In genomic region chr2:32317791-32318417, GRCm38 (mm10) we compare ENCODE assay signal across 8 mouse cellular contexts. TPM values are rescaled to one million over a fixed set of nuclear protein-coding genes. Genes with fewer than 3 reads are reported as not detected.
DNase-seq lines count a peak whose midpoint lies in the region; ATAC-seq and TF ChIP-seq lines count a peak whose summit lies in the region.

No protein-coding gene starts in this region.

- peak overlapping the region; percentile 68 for H3K4me3 ChIP-seq in E14TG2a.4 (replicated peaks; ENCODE audit: low read length)
- H3K4me3 ChIP-seq in intestine, embryonic 15.5 days (replicated peaks) = peak overlapping the region; percentile 44
- peak overlapping the region; percentile 58 for H3K4me3 ChIP-seq in lung, adult 2 months (replicated peaks; ENCODE audit: extremely low read depth, low read depth, low read length)

- 9% methylated on average over 19 of the region's 19 CpGs for WGBS in intestine, embryonic 15.5 days
- WGBS in lung, adult 2 months = 11% methylated on average over 19 of the region's 19 CpGs

- no peaks in the 10 kb centered on the region for H3K9me3 ChIP-seq in E14TG2a.4 (ENCODE audit: low read length)
- no peaks in the 10 kb centered on the region for H3K9me3 ChIP-seq in intestine, embryonic 15.5 days

- ATAC-seq in granulocyte monocyte progenitor cell, adult 5-6 weeks (replicated peaks; ENCODE audit: poor library complexity, severe bottlenecking) = peak; percentile 88
- ATAC-seq in intestine, embryonic 15.5 days = peak; percentile 74
- ATAC-seq in megakaryocyte-erythroid progenitor cell, adult 5-6 weeks (replicated peaks; ENCODE audit: low FRiP score, low TSS enrichment, poor library complexity, severe bottlenecking) = no peak

- H3K36me3 ChIP-seq in E14TG2a.4 (ENCODE audit: insufficient read depth, low read length) = no peaks in the 10 kb centered on the region
- 0 out of 2 replicates have a peak, but pooled peaks cover 3% of the 10 kb centered on the region for H3K36me3 ChIP-seq in intestine, embryonic 15.5 days

- peaks cover 57% of the 10 kb centered on the region for H3K27me3 ChIP-seq in E14TG2a.4 (ENCODE audit: insufficient read depth, low read length)
- H3K27me3 ChIP-seq in intestine, embryonic 15.5 days (replicated peaks) = no peaks in the 10 kb centered on the region

- DNase-seq in embryo, embryonic 10 days (ENCODE audit: low spot score) = peak; percentile 91
- no peak for DNase-seq in lung, adult 2 months
- DNase-seq in ovary, postnatal 10 days (ENCODE audit: low spot score) = peak; percentile 58
- DNase-seq in layer of hippocampus, postnatal 25 days (ENCODE audit: extremely low spot score in 1 of 2, low spot score in 1 of 2) = no peak

- TF ChIP-seq CTCF in E14TG2a.4 (conservative IDR thresholded peaks at IDR 0.05; ENCODE audit: low read length) = no peak
- TF ChIP-seq CTCF in lung, adult 2 months (IDR thresholded peaks at IDR 0.05; ENCODE audit: insufficient read depth, low read length) = no peak

- peak overlapping the region; percentile 91 for H3K27ac ChIP-seq in intestine, embryonic 15.5 days

- peak; percentile 79; the same call in 1 of the 2 replicates for TF ChIP-seq POLR2A in lung, adult 2 months (IDR thresholded peaks at IDR 0.05; ENCODE audit: borderline replicate concordance, extremely low read depth, low read depth, low read length)

- H3K4me2 ChIP-seq in intestine, embryonic 15.5 days (replicated peaks) = peak overlapping the region; percentile 60

- peaks cover 50% of the 10 kb centered on the region for H3K4me1 ChIP-seq in E14TG2a.4 (replicated peaks; ENCODE audit: low read depth, low read length)
- H3K4me1 ChIP-seq in intestine, embryonic 15.5 days (replicated peaks) = peaks cover 57% of the 10 kb centered on the region
- H3K4me1 ChIP-seq in lung, adult 2 months (ENCODE audit: control insufficient read depth, insufficient read depth, low read length) = peaks cover 5% of the 10 kb centered on the region; the same call in 1 of the 2 replicates

- H3K9ac ChIP-seq in intestine, embryonic 15.5 days = peak overlapping the region; percentile 58

RNA-seq across cellular contexts. Expression of gene Swi5, which starts 30.0 kb away (rescaled TPM):
- total RNA-seq in granulocyte monocyte progenitor cell, adult 5-6 weeks (2014; fragmentation: Nextera tagmentation) = 283 and 409 TPM in 2 replicates
- 384 and 442 TPM in 2 replicates for total RNA-seq in granulocyte monocyte progenitor cell, adult 5-6 weeks (2017)
- 387 and 409 TPM in 2 replicates for polyA plus RNA-seq in intestine, embryonic 15.5 days (2015; fragmentation: Nextera tagmentation; extraction: Ambion mirVana)
- 110 and 135 TPM in 2 replicates for polyA plus RNA-seq in lung, adult 2 months (2012; rRNA removed)
- 309 and 320 TPM in 2 replicates for total RNA-seq in megakaryocyte-erythroid progenitor cell, adult 5-6 weeks (2014; fragmentation: Nextera tagmentation)
- 438 and 550 TPM in 2 replicates for total RNA-seq in megakaryocyte-erythroid progenitor cell, adult 5-6 weeks (2017)
- total RNA-seq in layer of hippocampus, postnatal 25 days (2021) = 100 to 1,000 TPM; 206 to 208 TPM

RNA-seq across cellular contexts. Expression of gene Golga2, which starts 30.7 kb away (rescaled TPM):
- 32.2 and 38.0 TPM in 2 replicates for total RNA-seq in granulocyte monocyte progenitor cell, adult 5-6 weeks (2014; fragmentation: Nextera tagmentation)
- total RNA-seq in granulocyte monocyte progenitor cell, adult 5-6 weeks (2017) = 49.7 and 50.9 TPM in 2 replicates
- polyA plus RNA-seq in intestine, embryonic 15.5 days (2015; fragmentation: Nextera tagmentation; extraction: Ambion mirVana) = 19.7 and 20.5 TPM in 2 replicates
- polyA plus RNA-seq in lung, adult 2 months (2012; rRNA removed) = 34.8 and 45.0 TPM in 2 replicates
- total RNA-seq in megakaryocyte-erythroid progenitor cell, adult 5-6 weeks (2014; fragmentation: Nextera tagmentation) = 34.8 and 39.0 TPM in 2 replicates
- total RNA-seq in megakaryocyte-erythroid progenitor cell, adult 5-6 weeks (2017) = 41.6 and 44.5 TPM in 2 replicates
- total RNA-seq in layer of hippocampus, postnatal 25 days (2021) = 10 to 100 TPM; 81.4 to 89.9 TPM

RNA-seq across cellular contexts. Expression of gene Ciz1, which starts 34.2 kb away (rescaled TPM):
- 80.5 and 92.0 TPM in 2 replicates for total RNA-seq in granulocyte monocyte progenitor cell, adult 5-6 weeks (2014; fragmentation: Nextera tagmentation)
- total RNA-seq in granulocyte monocyte progenitor cell, adult 5-6 weeks (2017) = 50.8 and 52.0 TPM in 2 replicates
- polyA plus RNA-seq in intestine, embryonic 15.5 days (2015; fragmentation: Nextera tagmentation; extraction: Ambion mirVana) = 38.9 and 39.8 TPM in 2 replicates
- 237 and 245 TPM in 2 replicates for polyA plus RNA-seq in lung, adult 2 months (2012; rRNA removed)
- total RNA-seq in megakaryocyte-erythroid progenitor cell, adult 5-6 weeks (2014; fragmentation: Nextera tagmentation) = 140 and 155 TPM in 2 replicates
- total RNA-seq in megakaryocyte-erythroid progenitor cell, adult 5-6 weeks (2017) = 41.0 and 87.4 TPM in 2 replicates
- total RNA-seq in layer of hippocampus, postnatal 25 days (2021) = 10 to 100 TPM; 56.1 to 85.3 TPM

RNA-seq across cellular contexts. Expression of gene Dnm1, which starts 35.2 kb away (rescaled TPM):
- total RNA-seq in granulocyte monocyte progenitor cell, adult 5-6 weeks (2014; fragmentation: Nextera tagmentation) = 0.85 TPM in 1 of 2 replicates, not detected in the other
- total RNA-seq in granulocyte monocyte progenitor cell, adult 5-6 weeks (2017) = not detected in 2 replicates
- polyA plus RNA-seq in intestine, embryonic 15.5 days (2015; fragmentation: Nextera tagmentation; extraction: Ambion mirVana) = 12.2 and 16.4 TPM in 2 replicates
- polyA plus RNA-seq in lung, adult 2 months (2012; rRNA removed) = 44.0 and 60.3 TPM in 2 replicates
- not detected in 2 replicates for total RNA-seq in megakaryocyte-erythroid progenitor cell, adult 5-6 weeks (2014; fragmentation: Nextera tagmentation)
- not detected in 2 replicates for total RNA-seq in megakaryocyte-erythroid progenitor cell, adult 5-6 weeks (2017)
- 1,000 to 10,000 TPM; 1,309 to 1,323 TPM for total RNA-seq in layer of hippocampus, postnatal 25 days (2021)

RNA-seq across cellular contexts. Expression of gene Uck1, which starts 57.9 kb away (rescaled TPM):
- total RNA-seq in granulocyte monocyte progenitor cell, adult 5-6 weeks (2014; fragmentation: Nextera tagmentation) = 37.7 and 43.5 TPM in 2 replicates
- 28.8 and 33.7 TPM in 2 replicates for total RNA-seq in granulocyte monocyte progenitor cell, adult 5-6 weeks (2017)
- 64.7 and 69.0 TPM in 2 replicates for polyA plus RNA-seq in intestine, embryonic 15.5 days (2015; fragmentation: Nextera tagmentation; extraction: Ambion mirVana)
- polyA plus RNA-seq in lung, adult 2 months (2012; rRNA removed) = 62.8 and 65.4 TPM in 2 replicates
- 47.2 and 72.7 TPM in 2 replicates for total RNA-seq in megakaryocyte-erythroid progenitor cell, adult 5-6 weeks (2014; fragmentation: Nextera tagmentation)
- 21.5 and 21.9 TPM in 2 replicates for total RNA-seq in megakaryocyte-erythroid progenitor cell, adult 5-6 weeks (2017)
- 10 to 100 TPM; 52.8 to 60.0 TPM for total RNA-seq in layer of hippocampus, postnatal 25 days (2021)

Comparison
In these comparisons a context has a peak if more than half of its experiments do, and no peak if none do; other contexts are left out.
1. DNase-seq: peak in embryo, embryonic 10 days (single experiment) and ovary, postnatal 10 days (single experiment); none in lung, adult 2 months (single experiment) and layer of hippocampus, postnatal 25 days (0 of 2).
2. Peak in every context shown above with its lines, with median percentiles within 50 percentile points of each other: H3K4me3 ChIP-seq.